Comparison of ENCODE assay signal across 9 mouse cellular contexts in genomic region chr9:37545166-37545610, GRCm38 (mm10). TPM values are rescaled to one million over a fixed set of nuclear protein-coding genes. Genes with fewer than 3 reads are reported as not detected.
DNase-seq lines count a peak whose midpoint lies in the region; ATAC-seq and TF ChIP-seq lines count a peak whose summit lies in the region.
"Had no signal": no experiment of that assay in that cellular context is flagged by ENCODE, and none has a peak within 500 bp of the region (broad histone marks: within the 10 kb centered on the region; RNA-seq: fewer than 3 reads in every experiment).

No protein-coding gene starts in this region.

- H3K27ac ChIP-seq in heart, embryonic 14.5 days (replicated peaks in 1 of 2; ENCODE audit: control insufficient read depth in 1 of 2, insufficient read depth in 1 of 2, low read depth in 2 of 2, low read length in 2 of 2): no peak overlapping the region
- peak overlapping the region; percentile 75; the same call in 1 of the 2 replicates for H3K27ac ChIP-seq in ES-E14 (ENCODE audit: insufficient read depth, low read depth, low read length, poor library complexity, severe bottlenecking)
- no peak overlapping the region for H3K27ac ChIP-seq in forebrain, postnatal 0 days (ENCODE audit: low read depth, low read length)
- no peak overlapping the region for H3K27ac ChIP-seq in liver, embryonic 16.5 days (ENCODE audit: low read length)

- WGBS in heart, embryonic 14.5 days: 15% methylated on average over 16 of the region's 17 CpGs
- 14% methylated on average over 17 of the region's 17 CpGs for WGBS in forebrain, postnatal 0 days
- WGBS in liver, embryonic 16.5 days (ENCODE audit: insufficient replicate concordance): 43% methylated on average over 15 of the region's 17 CpGs

- no peak; the same call in 1 of the 2 replicates for ATAC-seq in heart, embryonic 14.5 days (ENCODE audit: insufficient number of reproducible peaks, insufficient read depth, low FRiP score, low read depth)
- ATAC-seq in forebrain, postnatal 0 days: peak; percentile 46
- ATAC-seq in liver, embryonic 16.5 days (ENCODE audit: low read depth): peak; percentile 21; the same call in 1 of the 2 replicates

- H3K4me2 ChIP-seq in heart, embryonic 14.5 days (ENCODE audit: low read length): peak overlapping the region; percentile 93
- peak overlapping the region; percentile 53 for H3K4me2 ChIP-seq in forebrain, postnatal 0 days (ENCODE audit: low read depth)
- peak overlapping the region; percentile 76 for H3K4me2 ChIP-seq in liver, embryonic 16.5 days (ENCODE audit: low read depth, low read length)

- H3K4me1 ChIP-seq in heart, embryonic 14.5 days (ENCODE audit: control insufficient read depth in 2 of 2, insufficient read depth in 2 of 2, low read length in 2 of 2): peaks cover 4 to 7% of the 10 kb centered on the region in 2 experiments; a peak in 3 of 4 replicates
- H3K4me1 ChIP-seq in ES-E14 (ENCODE audit: control insufficient read depth in 2 of 2, insufficient read depth in 2 of 2, low read length in 2 of 2, poor library complexity in 1 of 2): peaks cover 2 to 19% of the 10 kb centered on the region in 2 experiments; a peak in 1 of 4 replicates
- H3K4me1 ChIP-seq in forebrain, postnatal 0 days (ENCODE audit: insufficient read depth): no peaks in the 10 kb centered on the region
- peaks cover 9% of the 10 kb centered on the region for H3K4me1 ChIP-seq in liver, embryonic 16.5 days (ENCODE audit: control insufficient read depth, low read depth, low read length)

- H3K36me3 ChIP-seq in heart, embryonic 14.5 days (ENCODE audit: control insufficient read depth, insufficient read depth, low read length): peaks cover 3% of the 10 kb centered on the region; the same call in 1 of the 2 replicates
- no peaks in the 10 kb centered on the region for H3K36me3 ChIP-seq in ES-E14 (ENCODE audit: control insufficient read depth, insufficient read depth, low read length, poor library complexity, severe bottlenecking)
- H3K36me3 ChIP-seq in forebrain, postnatal 0 days (ENCODE audit: insufficient read depth): no peaks in the 10 kb centered on the region
- no peaks in the 10 kb centered on the region for H3K36me3 ChIP-seq in liver, embryonic 16.5 days (ENCODE audit: control insufficient read depth, insufficient read depth)

- in situ Hi-C loops in ES-E14 (cut with MboI; ENCODE audit: low sequenced_read_pairs in 2 of 2, unreplicated experiment in 2 of 2): loop anchor here in 1 of 2 experiments (10.0 kb wide), 1 partner anchor 110 kb away; the partner anchor contains the start of gene Robo3

- no peaks in the 10 kb centered on the region for H3K9me3 ChIP-seq in heart, embryonic 14.5 days (ENCODE audit: control insufficient read depth, low read length)
- H3K9me3 ChIP-seq in ES-E14 (ENCODE audit: control insufficient read depth, insufficient read depth, low read depth, low read length): no peaks in the 10 kb centered on the region
- no peaks in the 10 kb centered on the region for H3K9me3 ChIP-seq in forebrain, postnatal 0 days (ENCODE audit: low read length)
- no peaks in the 10 kb centered on the region for H3K9me3 ChIP-seq in liver, embryonic 16.5 days (replicated peaks; ENCODE audit: control insufficient read depth, low read length)

- TF ChIP-seq CTCF in forebrain, postnatal 0 days (IDR thresholded peaks at IDR 0.05; ENCODE audit: low read depth): no peak

- DNase-seq in heart, adult 9 months (ENCODE audit: low spot score in 2 of 2): no peak
- DNase-seq in ES-E14 (ENCODE audit: low read depth, low spot score): no peak
- no peak for DNase-seq in forebrain, postnatal 0 days
- no peak for DNase-seq in cerebellum, adult 9-11 months
- DNase-seq in gastrocnemius, postnatal 4 days (ENCODE audit: low spot score in 2 of 2): no peak
- DNase-seq in left cerebral cortex, postnatal 10 days (ENCODE audit: extremely low spot score in 1 of 2, low spot score in 2 of 2): no peak

- H3K27me3 ChIP-seq in heart, embryonic 14.5 days (ENCODE audit: control insufficient read depth, insufficient read depth, low read length): peaks cover 25% of the 10 kb centered on the region
- H3K27me3 ChIP-seq in forebrain, postnatal 0 days (ENCODE audit: insufficient read depth, low read length): peaks cover 9% of the 10 kb centered on the region; the same call in 1 of the 2 replicates
- no peaks in the 10 kb centered on the region; the same call in none of the 2 replicates for H3K27me3 ChIP-seq in liver, embryonic 16.5 days (ENCODE audit: control insufficient read depth, insufficient read depth, low read depth, low read length)
- H3K27me3 ChIP-seq: Patski had no signal

- intact Hi-C loops in left cerebral cortex, postnatal 10 days (cut with DNase I): loop anchor here (2.0 kb wide), 1 partner anchor 82 kb away; no protein-coding TSS in a partner anchor

- peak overlapping the region; percentile 38 to 45 for H3K4me3 ChIP-seq in heart, embryonic 14.5 days (ENCODE audit: control insufficient read depth in 1 of 2, insufficient read depth in 1 of 2, low read depth in 1 of 2, low read length in 2 of 2)
- peak overlapping the region; percentile 44 to 52 for H3K4me3 ChIP-seq in ES-E14 (ENCODE audit: insufficient read depth in 1 of 2, low read depth in 1 of 2, low read length in 2 of 2, poor library complexity in 1 of 2, severe bottlenecking in 1 of 2)
- peak overlapping the region; percentile 25 for H3K4me3 ChIP-seq in forebrain, postnatal 0 days (ENCODE audit: low read depth, low read length)
- H3K4me3 ChIP-seq in liver, embryonic 16.5 days (ENCODE audit: low read depth, low read length): peak overlapping the region; percentile 54

- H3K9ac ChIP-seq in heart, embryonic 14.5 days (ENCODE audit: low read length): peak overlapping the region; percentile 6; the same call in 1 of the 2 replicates
- H3K9ac ChIP-seq in ES-E14 (ENCODE audit: insufficient read depth, low read depth, low read length, poor library complexity, severe bottlenecking): peak overlapping the region; percentile 58
- 0 out of 2 replicates have a peak overlapping the region, but pooled peaks have one; percentile 22 for H3K9ac ChIP-seq in forebrain, postnatal 0 days
- H3K9ac ChIP-seq in liver, embryonic 16.5 days (ENCODE audit: low read depth, low read length): no peak overlapping the region

TF ChIP-seq in ES-E14, 5 proteins besides CTCF, POLR2A, EP300 and RAD21:
- TF ChIP-seq ZC3H11A (IDR thresholded peaks at IDR 0.05; ENCODE audit: borderline replicate concordance, low read depth, low read length) (no peak), MAFK (IDR thresholded peaks at IDR 0.05; ENCODE audit: insufficient read depth, low read depth, low read length) (no peak), ZNF384 (IDR thresholded peaks at IDR 0.05; ENCODE audit: low read depth, low read length) (no peak), CHD2 (IDR thresholded peaks at IDR 0.05; ENCODE audit: low read depth, low read length) (no peak), HCFC1 (IDR thresholded peaks at IDR 0.05; ENCODE audit: borderline replicate concordance, insufficient read depth, low read length) (no peak)
TF ChIP-seq in ES-E14: peak in this region for 0.

RNA-seq across cellular contexts. Expression of gene Vsig2, which starts 6.1 kb away (rescaled TPM):
- 0.74 and 1.6 TPM in 2 replicates for polyA plus RNA-seq in heart, embryonic 14.5 days (2014; fragmentation: Nextera tagmentation; extraction: Ambion mirVana)
- total RNA-seq in ES-E14 (2012; rRNA removed): 4.8 and 6.7 TPM in 2 replicates
- total RNA-seq in forebrain, postnatal 0 days (2014; rRNA removed): 2.4 and 2.5 TPM in 2 replicates
- polyA plus RNA-seq in forebrain, postnatal 0 days (2015; fragmentation: Nextera tagmentation; extraction: Ambion mirVana): 1.2 and 1.3 TPM in 2 replicates
- polyA plus RNA-seq in liver, embryonic 16.5 days (2015; fragmentation: Nextera tagmentation; extraction: Ambion mirVana): 0.16 and 0.34 TPM in 2 replicates
- 1 to 10 TPM; 2.9 to 6.8 TPM for total RNA-seq in gastrocnemius, postnatal 4 days (2021)
- total RNA-seq in left cerebral cortex, postnatal 10 days (2021): 1 to 10 TPM; 3.3 to 4.1 TPM

RNA-seq across cellular contexts. Expression of gene Nrgn, which starts 7.5 kb away (rescaled TPM):
- 3.5 and 3.8 TPM in 2 replicates for polyA plus RNA-seq in heart, embryonic 14.5 days (2014; fragmentation: Nextera tagmentation; extraction: Ambion mirVana)
- 0.40 and 0.63 TPM in 2 replicates for total RNA-seq in ES-E14 (2012; rRNA removed)
- total RNA-seq in forebrain, postnatal 0 days (2014; rRNA removed): 76.2 and 112 TPM in 2 replicates
- 152 and 176 TPM in 2 replicates for polyA plus RNA-seq in forebrain, postnatal 0 days (2015; fragmentation: Nextera tagmentation; extraction: Ambion mirVana)
- 4.9 and 6.3 TPM in 2 replicates for polyA plus RNA-seq in liver, embryonic 16.5 days (2015; fragmentation: Nextera tagmentation; extraction: Ambion mirVana)
- total RNA-seq in gastrocnemius, postnatal 4 days (2021): 1 to 10 TPM; 2.3 to 3.2 TPM
- total RNA-seq in left cerebral cortex, postnatal 10 days (2021): 1,000 to 10,000 TPM; 1,798 to 1,800 TPM

RNA-seq across cellular contexts. Expression of gene Siae, which starts 10.3 kb away (rescaled TPM):
- polyA plus RNA-seq in heart, embryonic 14.5 days (2014; fragmentation: Nextera tagmentation; extraction: Ambion mirVana): 12.0 and 12.7 TPM in 2 replicates
- 8.5 and 13.7 TPM in 2 replicates for total RNA-seq in ES-E14 (2012; rRNA removed)
- 9.2 and 13.8 TPM in 2 replicates for total RNA-seq in forebrain, postnatal 0 days (2014; rRNA removed)
- 8.9 and 13.7 TPM in 2 replicates for polyA plus RNA-seq in forebrain, postnatal 0 days (2015; fragmentation: Nextera tagmentation; extraction: Ambion mirVana)
- polyA plus RNA-seq in liver, embryonic 16.5 days (2015; fragmentation: Nextera tagmentation; extraction: Ambion mirVana): 5.4 and 5.5 TPM in 2 replicates
- 1 to 10 TPM; 6.0 to 7.2 TPM for total RNA-seq in gastrocnemius, postnatal 4 days (2021)
- 10 to 100 TPM; 13.6 to 16.3 TPM for total RNA-seq in left cerebral cortex, postnatal 10 days (2021)

RNA-seq across cellular contexts. Expression of gene Esam, which starts 17.3 kb away (rescaled TPM):
- polyA plus RNA-seq in heart, embryonic 14.5 days (2014; fragmentation: Nextera tagmentation; extraction: Ambion mirVana): 78.2 and 81.9 TPM in 2 replicates
- total RNA-seq in ES-E14 (2012; rRNA removed): 6.5 and 6.9 TPM in 2 replicates
- total RNA-seq in forebrain, postnatal 0 days (2014; rRNA removed): 29.0 and 144 TPM in 2 replicates
- 36.3 and 37.3 TPM in 2 replicates for polyA plus RNA-seq in forebrain, postnatal 0 days (2015; fragmentation: Nextera tagmentation; extraction: Ambion mirVana)
- polyA plus RNA-seq in liver, embryonic 16.5 days (2015; fragmentation: Nextera tagmentation; extraction: Ambion mirVana): 15.7 and 16.0 TPM in 2 replicates
- 10 to 100 TPM; 50.7 to 55.3 TPM for total RNA-seq in gastrocnemius, postnatal 4 days (2021)
- 10 to 100 TPM; 29.5 to 29.6 TPM for total RNA-seq in left cerebral cortex, postnatal 10 days (2021)

RNA-seq across cellular contexts. Expression of gene Msantd2, which starts 56.1 kb away (rescaled TPM):
- 13.8 and 17.5 TPM in 2 replicates for polyA plus RNA-seq in heart, embryonic 14.5 days (2014; fragmentation: Nextera tagmentation; extraction: Ambion mirVana)
- total RNA-seq in ES-E14 (2012; rRNA removed): 66.9 and 81.3 TPM in 2 replicates
- 43.3 and 122 TPM in 2 replicates for total RNA-seq in forebrain, postnatal 0 days (2014; rRNA removed)
- polyA plus RNA-seq in forebrain, postnatal 0 days (2015; fragmentation: Nextera tagmentation; extraction: Ambion mirVana): 15.3 and 19.5 TPM in 2 replicates
- polyA plus RNA-seq in liver, embryonic 16.5 days (2015; fragmentation: Nextera tagmentation; extraction: Ambion mirVana): 2.5 and 2.7 TPM in 2 replicates
- total RNA-seq in gastrocnemius, postnatal 4 days (2021): 10 to 100 TPM; 17.7 to 19.5 TPM
- 10 to 100 TPM; 21.8 to 24.6 TPM for total RNA-seq in left cerebral cortex, postnatal 10 days (2021)

Comparison
In these comparisons a context has a peak if more than half of its experiments do, and no peak if none do; other contexts are left out.
1. RNA of gene Nrgn, which starts 7.5 kb away (total RNA-seq): 1,798 to 1,800 TPM in left cerebral cortex, postnatal 10 days; 76.2 to 112 TPM in forebrain, postnatal 0 days, 2.3 to 3.2 TPM in gastrocnemius, postnatal 4 days and 0.40 to 0.63 TPM in ES-E14; every median in the first group is over 10 times any median in the second.
2. Peak in every context shown above with its lines, with median percentiles within 50 percentile points of each other: H3K4me2 ChIP-seq and H3K4me3 ChIP-seq.